Mouse (Mus musculus): Measurements from ENCODE around the gene Sucnr1. TPM values are rescaled to one million over a fixed set of nuclear protein-coding genes. Genes with fewer than 3 reads are reported as not detected.

Gene Sucnr1
- polyA plus RNA-seq, 1 experiment from 2014 or later: 1.8 TPM

DNA sequence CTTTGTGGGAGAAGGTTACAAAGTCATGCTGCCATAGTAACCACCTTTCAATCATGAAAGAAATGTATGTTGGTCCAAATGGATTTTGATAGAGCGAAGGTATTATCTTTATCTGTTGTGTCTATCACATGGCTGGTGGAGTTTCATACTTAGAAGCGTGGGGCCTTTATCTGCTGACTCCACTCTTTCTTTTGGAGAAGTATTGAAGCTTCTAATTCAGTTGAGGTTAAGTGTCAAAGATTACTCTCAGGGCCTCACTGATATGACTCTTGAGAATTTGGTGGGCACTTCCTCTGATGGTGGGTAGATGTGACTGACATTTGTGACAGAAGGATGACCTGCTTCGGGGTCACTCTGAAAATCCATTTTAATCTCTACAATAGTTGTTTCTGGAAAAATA is 26.1 kb downstream of the Sucnr1 start:
- Histone ChIP-seq H3K27me3 (ENCODE audit: control insufficient read depth, insufficient read depth, low read length) (no peaks in the 10 kb centered on the region), H3K9ac (ENCODE audit: low read depth, low read length) (no peak overlapping the region), H3K4me1 (ENCODE audit: control insufficient read depth, insufficient read depth, low read length) (no peaks in the 10 kb centered on the region), H3K4me3 (ENCODE audit: low read length) (no peak overlapping the region), H3K4me2 (replicated peaks; ENCODE audit: low read depth, low read length) (no peak overlapping the region), H3K36me3 (ENCODE audit: control insufficient read depth, insufficient read depth, low read length) (no peaks in the 10 kb centered on the region), H3K9me3 (ENCODE audit: control insufficient read depth, low read length) (no peaks in the 10 kb centered on the region), H3K27ac (ENCODE audit: low read depth, low read length) (no peak overlapping the region)
- ATAC-seq (ENCODE audit: low FRiP score, low TSS enrichment): no peak
- 89% methylated on average over 3 of the region's 3 CpGs for WGBS

DNA sequence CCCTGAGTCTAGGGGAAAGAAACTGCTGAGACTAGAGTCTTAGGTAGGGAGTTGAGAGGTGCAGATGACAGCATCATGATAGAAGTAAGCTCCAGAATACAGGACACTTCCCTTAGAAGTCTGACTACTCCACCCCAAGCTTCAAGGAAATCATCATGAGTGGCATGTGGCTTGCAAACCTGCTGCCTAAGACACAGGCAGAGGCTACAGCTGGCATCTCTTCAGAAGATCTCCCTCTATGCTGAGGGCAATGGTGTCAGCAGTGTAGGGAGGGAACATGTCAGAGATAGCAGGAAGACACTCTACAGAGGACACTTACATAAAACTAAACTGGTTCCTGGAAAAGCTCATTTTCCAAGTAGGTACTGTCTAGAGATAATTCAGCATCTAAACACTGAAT is 27.1 kb downstream of the Sucnr1 start:
- H3K9ac ChIP-seq (ENCODE audit: low read depth, low read length): no peak overlapping the region

DNA sequence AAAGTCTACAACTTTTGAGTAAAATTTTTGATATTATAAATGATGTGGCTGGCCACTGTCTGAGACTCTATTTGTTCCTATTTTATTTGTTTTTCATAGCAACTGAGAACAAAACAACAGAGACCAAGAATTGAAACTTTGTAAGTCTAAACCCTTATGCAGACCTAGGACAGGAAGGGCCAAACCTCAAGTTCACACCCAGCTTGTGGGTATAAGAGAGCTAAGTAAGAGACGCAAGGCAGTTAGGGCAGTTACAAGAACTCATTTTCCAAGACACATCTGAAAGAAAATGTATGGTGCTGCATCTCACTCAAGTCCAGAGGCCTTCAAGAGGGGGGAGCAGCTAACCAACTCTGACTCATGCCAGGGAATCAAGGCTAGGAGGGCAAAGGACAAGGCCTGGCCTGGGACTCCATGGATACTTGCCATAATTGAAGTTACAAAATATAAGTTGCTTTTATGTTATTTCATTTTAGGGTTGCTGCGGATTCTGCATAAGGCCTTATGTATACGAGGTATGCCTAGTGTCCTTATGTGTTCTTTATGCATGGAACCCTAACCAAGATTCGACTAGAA is 29.6 kb downstream of the Sucnr1 start:
- no peak overlapping the region for H3K4me2 ChIP-seq (replicated peaks; ENCODE audit: low read depth, low read length)
- H3K27me3 ChIP-seq (ENCODE audit: control insufficient read depth, insufficient read depth, low read length): no peaks in the 10 kb centered on the region
- ATAC-seq (ENCODE audit: low FRiP score, low TSS enrichment): no peak
- H3K27ac ChIP-seq (ENCODE audit: low read depth, low read length): no peak overlapping the region
- H3K4me3 ChIP-seq (ENCODE audit: low read length): no peak overlapping the region
- no peak overlapping the region for H3K9ac ChIP-seq (ENCODE audit: low read depth, low read length)
- no peaks in the 10 kb centered on the region for H3K4me1 ChIP-seq (ENCODE audit: control insufficient read depth, insufficient read depth, low read length)
- WGBS: 91% methylated on average over 4 of the region's 4 CpGs
- H3K36me3 ChIP-seq (ENCODE audit: control insufficient read depth, insufficient read depth, low read length): no peaks in the 10 kb centered on the region
- H3K9me3 ChIP-seq (ENCODE audit: control insufficient read depth, low read length): no peaks in the 10 kb centered on the region

More for the DNA sequence above, 27.1 kb downstream of the Sucnr1 start:
- no peak for ATAC-seq (ENCODE audit: low FRiP score, low TSS enrichment)
- no peak overlapping the region for H3K27ac ChIP-seq (ENCODE audit: low read depth, low read length)
- no peaks in the 10 kb centered on the region for H3K36me3 ChIP-seq (ENCODE audit: control insufficient read depth, insufficient read depth, low read length)
- no peak overlapping the region for H3K4me3 ChIP-seq (ENCODE audit: low read length)
- H3K4me1 ChIP-seq (ENCODE audit: control insufficient read depth, insufficient read depth, low read length): no peaks in the 10 kb centered on the region
- H3K9me3 ChIP-seq (ENCODE audit: control insufficient read depth, low read length): no peaks in the 10 kb centered on the region
- H3K4me2 ChIP-seq (replicated peaks; ENCODE audit: low read depth, low read length): no peak overlapping the region
- H3K27me3 ChIP-seq (ENCODE audit: control insufficient read depth, insufficient read depth, low read length): no peaks in the 10 kb centered on the region

DNA sequence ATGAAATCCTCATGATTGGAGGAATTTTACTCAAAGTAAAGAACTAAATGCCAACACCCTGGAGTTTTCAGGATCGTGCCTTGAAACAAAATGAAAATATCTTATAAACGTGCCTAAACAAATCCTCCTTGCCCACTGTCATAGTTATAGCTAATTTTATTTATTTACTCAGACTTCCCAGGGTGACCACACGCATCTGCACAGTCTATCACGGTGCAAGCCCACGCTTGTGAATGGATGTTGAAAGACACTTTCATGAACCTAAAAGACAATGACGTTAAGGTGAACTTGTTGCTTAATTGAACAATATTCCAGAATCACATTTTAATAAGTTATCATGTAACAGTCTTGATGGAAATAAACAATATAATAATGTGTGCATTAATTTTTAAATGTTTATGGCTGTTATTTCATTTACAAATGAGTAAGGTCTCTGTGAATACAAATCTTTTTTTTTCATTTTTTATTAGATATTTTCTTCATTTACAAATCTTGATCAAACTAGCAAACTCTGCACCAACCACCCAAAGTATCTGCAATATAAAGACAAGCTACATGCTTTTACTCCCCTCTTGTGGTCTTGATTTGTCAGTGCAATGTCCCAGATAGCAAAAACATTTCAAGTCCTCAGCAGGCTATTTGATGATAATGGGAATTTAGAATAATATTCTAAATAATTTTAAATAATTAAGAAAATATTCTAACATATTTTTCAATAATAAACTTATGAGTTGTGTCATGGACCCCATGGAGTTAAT is 30.4 kb downstream of the Sucnr1 start:
- H3K9me3 ChIP-seq (ENCODE audit: control insufficient read depth, low read length): no peaks in the 10 kb centered on the region
- H3K4me2 ChIP-seq (replicated peaks; ENCODE audit: low read depth, low read length): no peak overlapping the region
- no peak overlapping the region for H3K4me3 ChIP-seq (ENCODE audit: low read length)
- 72% methylated on average over 6 of the region's 6 CpGs for WGBS
- H3K27ac ChIP-seq (ENCODE audit: low read depth, low read length): no peak overlapping the region
- H3K9ac ChIP-seq (ENCODE audit: low read depth, low read length): no peak overlapping the region
- no peak for ATAC-seq (ENCODE audit: low FRiP score, low TSS enrichment)
- no peaks in the 10 kb centered on the region for H3K4me1 ChIP-seq (ENCODE audit: control insufficient read depth, insufficient read depth, low read length)
- H3K36me3 ChIP-seq (ENCODE audit: control insufficient read depth, insufficient read depth, low read length): no peaks in the 10 kb centered on the region
- no peaks in the 10 kb centered on the region for H3K27me3 ChIP-seq (ENCODE audit: control insufficient read depth, insufficient read depth, low read length)

DNA sequence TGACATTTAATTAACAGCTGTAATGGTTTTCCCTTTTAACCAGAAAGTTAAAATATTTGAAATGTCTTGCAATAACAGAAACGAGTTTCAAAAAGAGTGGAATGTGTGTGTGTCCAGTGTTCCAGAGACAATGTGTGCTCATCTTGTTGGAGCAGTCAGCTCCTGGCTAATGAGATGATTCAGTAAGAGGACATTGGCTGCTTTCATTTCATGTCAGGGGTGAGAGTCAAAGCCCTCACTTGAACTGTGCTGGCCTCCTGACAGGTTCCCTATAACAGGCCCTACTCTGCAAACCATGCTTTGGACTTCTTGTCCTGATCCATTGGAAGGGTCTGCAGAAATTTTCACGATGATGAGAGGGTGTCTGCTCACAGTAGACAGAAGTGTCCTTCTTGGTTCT is 32.9 kb downstream of the Sucnr1 start:
- no peaks in the 10 kb centered on the region for H3K9me3 ChIP-seq (ENCODE audit: control insufficient read depth, low read length)
- H3K4me3 ChIP-seq (ENCODE audit: low read length): no peak overlapping the region
- no peak for ATAC-seq (ENCODE audit: low FRiP score, low TSS enrichment)
- H3K4me1 ChIP-seq (ENCODE audit: control insufficient read depth, insufficient read depth, low read length): no peaks in the 10 kb centered on the region
- no peak overlapping the region for H3K9ac ChIP-seq (ENCODE audit: low read depth, low read length)
- H3K36me3 ChIP-seq (ENCODE audit: control insufficient read depth, insufficient read depth, low read length): no peaks in the 10 kb centered on the region
- WGBS: 66% methylated on average over 2 of the region's 2 CpGs
- H3K4me2 ChIP-seq (replicated peaks; ENCODE audit: low read depth, low read length): no peak overlapping the region
- H3K27ac ChIP-seq (ENCODE audit: low read depth, low read length): no peak overlapping the region
- H3K27me3 ChIP-seq (ENCODE audit: control insufficient read depth, insufficient read depth, low read length): no peaks in the 10 kb centered on the region

DNA sequence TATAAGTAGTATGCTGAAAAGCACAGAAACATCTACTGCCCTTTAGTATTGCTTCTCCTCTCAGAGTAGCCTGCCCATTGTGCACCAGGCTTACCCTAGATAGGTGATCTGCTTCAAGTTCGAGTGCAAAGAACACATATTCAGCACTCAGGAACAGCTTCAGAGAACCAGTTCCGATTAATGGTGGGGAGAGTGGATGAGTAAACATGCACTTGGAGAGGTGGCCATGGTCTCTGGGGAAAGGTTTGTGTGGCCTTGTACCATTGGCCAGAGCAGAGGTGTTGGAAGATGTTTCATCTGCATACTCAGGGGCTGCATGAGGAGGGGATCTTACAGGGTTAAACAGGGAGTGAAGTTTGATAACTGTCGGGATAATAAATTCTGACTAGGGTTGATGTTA is 39.8 kb downstream of the Sucnr1 start:
- WGBS: 65% methylated on average over 3 of the region's 3 CpGs
- H3K36me3 ChIP-seq (ENCODE audit: control insufficient read depth, insufficient read depth, low read length): no peaks in the 10 kb centered on the region
- no peak overlapping the region for H3K4me3 ChIP-seq (ENCODE audit: low read length)
- no peak for ATAC-seq (ENCODE audit: low FRiP score, low TSS enrichment)
- H3K27me3 ChIP-seq (ENCODE audit: control insufficient read depth, insufficient read depth, low read length): no peaks in the 10 kb centered on the region
- no peaks in the 10 kb centered on the region for H3K9me3 ChIP-seq (ENCODE audit: control insufficient read depth, low read length)
- no peak overlapping the region for H3K4me2 ChIP-seq (replicated peaks; ENCODE audit: low read depth, low read length)
- H3K9ac ChIP-seq (ENCODE audit: low read depth, low read length): no peak overlapping the region
- no peak overlapping the region for H3K27ac ChIP-seq (ENCODE audit: low read depth, low read length)
- H3K4me1 ChIP-seq (ENCODE audit: control insufficient read depth, insufficient read depth, low read length): no peaks in the 10 kb centered on the region

DNA sequence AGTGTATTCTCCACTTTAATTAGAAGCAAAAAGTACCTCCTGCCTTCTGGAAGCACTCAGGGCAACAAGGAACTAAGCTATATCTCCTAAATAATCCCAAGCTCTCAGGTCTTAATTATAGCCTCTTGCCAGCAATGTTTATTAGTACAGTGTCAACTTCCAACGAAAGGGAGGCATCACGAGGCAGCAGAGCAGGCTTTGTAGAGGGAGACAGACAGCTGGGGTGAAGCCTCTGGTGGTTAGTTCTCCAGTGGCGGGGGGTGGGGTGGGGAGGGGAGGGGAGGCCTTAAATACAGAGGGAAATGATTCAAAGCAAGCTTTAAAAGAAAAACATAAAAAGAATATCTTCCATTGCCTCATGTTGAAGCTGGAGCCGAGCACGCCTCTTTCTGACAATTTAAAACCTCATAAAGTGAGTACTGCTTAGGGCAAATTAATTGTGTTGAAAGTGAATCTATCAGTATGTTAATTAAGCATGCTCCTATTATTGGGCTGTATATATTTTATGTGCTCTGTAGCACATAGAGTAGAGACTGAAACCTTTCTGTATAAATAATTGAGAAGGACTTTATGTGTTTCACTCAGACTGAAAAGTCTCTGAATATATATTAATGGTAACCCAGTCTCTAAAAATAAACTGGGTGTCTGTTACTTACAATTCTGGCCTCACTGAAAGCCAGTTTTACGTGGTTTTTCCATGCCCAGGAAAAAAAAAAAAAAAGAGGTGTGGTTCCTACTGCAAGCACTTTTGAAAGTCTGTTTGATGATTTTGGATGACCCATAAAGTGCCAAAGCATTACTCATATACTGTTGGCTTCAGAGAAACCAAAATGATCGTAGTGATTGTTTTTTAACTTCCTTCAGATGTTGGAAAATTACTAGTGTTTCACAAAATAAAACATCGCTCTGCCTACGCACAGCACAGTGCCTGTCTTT is 42.5 kb downstream of the Sucnr1 start:
- H3K9me3 ChIP-seq (ENCODE audit: control insufficient read depth, low read length): no peaks in the 10 kb centered on the region
- H3K4me3 ChIP-seq (ENCODE audit: low read length): no peak overlapping the region
- H3K4me1 ChIP-seq (ENCODE audit: control insufficient read depth, insufficient read depth, low read length): no peaks in the 10 kb centered on the region
- no peak overlapping the region for H3K4me2 ChIP-seq (replicated peaks; ENCODE audit: low read depth, low read length)
- no peaks in the 10 kb centered on the region for H3K36me3 ChIP-seq (ENCODE audit: control insufficient read depth, insufficient read depth, low read length)
- no peaks in the 10 kb centered on the region for H3K27me3 ChIP-seq (ENCODE audit: control insufficient read depth, insufficient read depth, low read length)
- H3K9ac ChIP-seq (ENCODE audit: low read depth, low read length): no peak overlapping the region
- 33% methylated on average over 9 of the region's 9 CpGs for WGBS
- H3K27ac ChIP-seq (ENCODE audit: low read depth, low read length): no peak overlapping the region
- ATAC-seq (ENCODE audit: low FRiP score, low TSS enrichment): peak; percentile 57; the same call in 1 of the 2 replicates

DNA sequence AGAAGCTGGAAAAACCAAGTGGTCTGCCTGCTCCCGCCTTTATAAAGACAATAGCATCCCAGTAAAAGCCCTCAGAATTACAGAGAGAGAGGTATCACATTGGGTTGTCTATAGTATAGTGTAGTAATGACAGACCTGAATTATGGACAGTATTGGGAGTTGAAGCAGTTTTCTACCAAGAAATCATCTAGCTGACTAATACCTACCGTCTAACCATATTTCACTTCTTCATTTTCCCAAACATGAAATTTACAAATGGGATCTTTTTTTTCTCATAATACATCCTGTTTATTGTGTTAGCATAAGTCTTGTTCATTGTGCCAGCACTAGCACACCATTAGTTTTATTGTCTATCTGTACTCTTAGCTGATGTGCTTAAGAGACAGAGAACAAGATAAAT is 44.9 kb downstream of the Sucnr1 start:
- Histone ChIP-seq H3K4me3 (ENCODE audit: low read length) (no peak overlapping the region), H3K9ac (ENCODE audit: low read depth, low read length) (no peak overlapping the region), H3K4me2 (replicated peaks; ENCODE audit: low read depth, low read length) (no peak overlapping the region), H3K27me3 (ENCODE audit: control insufficient read depth, insufficient read depth, low read length) (no peaks in the 10 kb centered on the region), H3K4me1 (ENCODE audit: control insufficient read depth, insufficient read depth, low read length) (no peaks in the 10 kb centered on the region), H3K9me3 (ENCODE audit: control insufficient read depth, low read length) (no peaks in the 10 kb centered on the region), H3K36me3 (ENCODE audit: control insufficient read depth, insufficient read depth, low read length) (no peaks in the 10 kb centered on the region), H3K27ac (ENCODE audit: low read depth, low read length) (no peak overlapping the region)
- ATAC-seq (ENCODE audit: low FRiP score, low TSS enrichment): no peak
- WGBS: 80% methylated on average over 2 of the region's 2 CpGs

DNA sequence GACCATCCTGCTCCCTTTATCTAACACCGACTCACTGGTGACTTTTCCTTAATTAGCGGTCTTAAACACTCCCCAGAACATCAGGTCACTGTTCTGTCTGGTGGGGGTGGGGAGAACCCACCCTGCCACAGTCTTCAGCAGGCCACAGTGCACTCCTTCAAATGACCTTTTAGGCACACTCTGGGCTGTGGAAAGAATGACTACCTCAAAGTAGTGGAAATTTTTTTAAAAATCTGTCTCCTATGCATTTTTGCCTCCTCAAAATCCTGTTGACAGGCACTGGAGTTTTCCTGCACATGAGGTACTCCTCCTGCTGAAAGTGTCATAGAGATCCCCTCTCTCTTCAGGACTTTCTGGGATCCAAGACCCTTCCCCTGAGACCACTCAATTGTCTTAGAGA is 46.6 kb downstream of the Sucnr1 start:
- H3K27me3 ChIP-seq (ENCODE audit: control insufficient read depth, insufficient read depth, low read length): no peaks in the 10 kb centered on the region
- no peaks in the 10 kb centered on the region for H3K36me3 ChIP-seq (ENCODE audit: control insufficient read depth, insufficient read depth, low read length)
- ATAC-seq (ENCODE audit: low FRiP score, low TSS enrichment): no peak
- H3K4me2 ChIP-seq (replicated peaks; ENCODE audit: low read depth, low read length): no peak overlapping the region
- no peaks in the 10 kb centered on the region for H3K9me3 ChIP-seq (ENCODE audit: control insufficient read depth, low read length)
- H3K4me1 ChIP-seq (ENCODE audit: control insufficient read depth, insufficient read depth, low read length): no peaks in the 10 kb centered on the region
- H3K4me3 ChIP-seq (ENCODE audit: low read length): no peak overlapping the region
- WGBS: 64% methylated on average over 2 of the region's 2 CpGs
- no peak overlapping the region for H3K9ac ChIP-seq (ENCODE audit: low read depth, low read length)
- no peak overlapping the region for H3K27ac ChIP-seq (ENCODE audit: low read depth, low read length)

All from kidney, embryonic 14.5 days (tissue).